ENCODE assay signal across 8 mouse cellular contexts in genomic region chr2:48814223-48815038, GRCm38 (mm10). TPM values are rescaled to one million over a fixed set of nuclear protein-coding genes. Genes with fewer than 3 reads are reported as not detected.
A peak's percentile ranks its signal among the peaks of the same experiment; 100 is the strongest.
DNase-seq lines count a peak whose midpoint lies in the region; ATAC-seq and TF ChIP-seq lines count a peak whose summit lies in the region.

No protein-coding gene starts in this region.

- no peaks in the 10 kb centered on the region for H3K27me3 ChIP-seq in cerebellum, adult 2 months (ENCODE audit: control insufficient read depth, insufficient read depth, low read length)
- H3K27me3 ChIP-seq in hindbrain, embryonic 11.5 days (ENCODE audit: control insufficient read depth, insufficient read depth, low read length): no peaks in the 10 kb centered on the region

- H3K36me3 ChIP-seq in hindbrain, embryonic 11.5 days (ENCODE audit: control insufficient read depth, insufficient read depth, low read length): no peaks in the 10 kb centered on the region

- under 1% methylated on average over 76 of the region's 76 CpGs for WGBS in cerebellum, adult 2 months
- WGBS in hindbrain, embryonic 11.5 days: under 1% methylated on average over 69 of the region's 76 CpGs

- no peak; the same call in 1 of the 2 replicates for ATAC-seq in hindbrain, embryonic 11.5 days (ENCODE audit: low FRiP score)

- TF ChIP-seq POLR2A in cerebellum, adult 2 months (IDR thresholded peaks at IDR 0.05; ENCODE audit: borderline replicate concordance, insufficient read depth, low read length): no peak

- no peak for TF ChIP-seq CTCF in cerebellum, adult 2 months (IDR thresholded peaks at IDR 0.05; ENCODE audit: borderline replicate concordance, insufficient read depth, low read depth, low read length)

- H3K9ac ChIP-seq in hindbrain, embryonic 11.5 days (ENCODE audit: low read depth, low read length): peak overlapping the region; percentile 90

- no peaks in the 10 kb centered on the region for H3K9me3 ChIP-seq in hindbrain, embryonic 11.5 days (ENCODE audit: control insufficient read depth, low read length)

- peak overlapping the region; percentile 86 for H3K27ac ChIP-seq in cerebellum, adult 2 months (ENCODE audit: insufficient read depth, low read length)
- H3K27ac ChIP-seq in hindbrain, embryonic 11.5 days (ENCODE audit: low read depth, low read length): peak overlapping the region; percentile 94

- peak overlapping the region; percentile 63 for H3K4me2 ChIP-seq in hindbrain, embryonic 11.5 days (replicated peaks; ENCODE audit: low read depth, low read length)

- DNase-seq in NIH3T3 (ENCODE audit: low read depth): peak; percentile 55
- DNase-seq in cerebellum, adult 2 months: peak; percentile 54 to 62
- DNase-seq in frontal cortex, postnatal 10 days (ENCODE audit: low spot score in 2 of 2): peak; percentile 31 to 44
- peak; percentile 66 for DNase-seq in hindbrain, embryonic 11.5 days (ENCODE audit: low spot score)
- DNase-seq in left cerebral cortex, adult 18-20 months (ENCODE audit: low spot score in 2 of 2): peak; percentile 27 to 47
- DNase-seq in lung, postnatal 36 days: peak; percentile 61
- peak; percentile 43 for DNase-seq in right cerebral cortex, adult 18-20 months
- peak; percentile 44 for DNase-seq in urinary bladder, postnatal 14 days (ENCODE audit: low spot score)

- H3K4me1 ChIP-seq in cerebellum, adult 2 months (ENCODE audit: control insufficient read depth, insufficient read depth, low read length): peaks cover 2% of the 10 kb centered on the region; the same call in 1 of the 2 replicates
- H3K4me1 ChIP-seq in hindbrain, embryonic 11.5 days (replicated peaks; ENCODE audit: control insufficient read depth, insufficient read depth, low read length): no peaks in the 10 kb centered on the region

- peak overlapping the region; percentile 100 for H3K4me3 ChIP-seq in cerebellum, adult 2 months (replicated peaks; ENCODE audit: insufficient read depth, low read depth, low read length)
- peak overlapping the region; percentile 82 for H3K4me3 ChIP-seq in hindbrain, embryonic 11.5 days (ENCODE audit: low read depth, low read length)

RNA-seq across cellular contexts. Expression of gene Acvr2a, which starts 0.5 kb away (rescaled TPM):
- 10.2 and 11.4 TPM in 2 replicates for polyA plus RNA-seq in cerebellum, adult 2 months (2012; rRNA removed)
- polyA plus RNA-seq in hindbrain, embryonic 11.5 days (2014; fragmentation: Nextera tagmentation; extraction: Ambion mirVana): 42.8 and 47.5 TPM in 2 replicates
- 10 to 100 TPM; 39.9 to 41.9 TPM for total RNA-seq in left cerebral cortex, adult 18-20 months (2021)
